Mouse (Mus musculus): ENCODE data around the gene Klf14. TPM values are rescaled to one million over a fixed set of nuclear protein-coding genes. Genes with fewer than 3 reads are reported as not detected.

The Klf14 gene
- polyA plus RNA-seq, 1 experiment from 2014 or later = 0.33 TPM

Other genes starting within 250 kb of the Klf14 start
- gene Mest, start 235.5 kb downstream of the Klf14 start, polyA plus RNA-seq (2015; fragmentation: Nextera tagmentation; extraction: Ambion mirVana) = 303 and 331 TPM in 2 replicates
- 25.2 and 26.1 TPM in 2 replicates for gene Copg2, start 62.3 kb downstream of the Klf14 start, polyA plus RNA-seq (2015; fragmentation: Nextera tagmentation; extraction: Ambion mirVana)
- 0.14 and 0.36 TPM in 2 replicates for gene Tsga13, start 43.5 kb downstream of the Klf14 start, polyA plus RNA-seq (2015; fragmentation: Nextera tagmentation; extraction: Ambion mirVana)